Mouse (Mus musculus) hindbrain, embryonic 16.5 days (tissue): Measurements from ENCODE around the gene Radil. TPM values are rescaled to one million over a fixed set of nuclear protein-coding genes. Genes with fewer than 3 reads are reported as not detected.

Experiments used
- ATAC-seq: fragments of 200-750 bp; cut with Nextera tagmentation; 2 replicates; pipeline ENCODE4 v1.8.0; 2017; ENCODE audit warnings: moderate TSS enrichment, moderate library complexity
- H3K27ac ChIP-seq: fragments of 300-500 bp; sonication (generic); 2 replicates; pipeline ENCODE4 v1.5.1; 2014; ENCODE audit warnings: low read depth, mild to moderate bottlenecking, control low read depth, low read length, moderate library complexity
- H3K27me3 ChIP-seq: fragments of 300-500 bp; sonication (generic); replicated peaks from 2 replicates; pipeline ENCODE4 v1.6.1; 2014; ENCODE audit warnings: low read length; ENCODE audit not compliant: control insufficient read depth, insufficient read depth
- H3K36me3 ChIP-seq: fragments of 300-500 bp; sonication (generic); 2 replicates; pipeline ENCODE4 v1.6.1; 2014; ENCODE audit warnings: mild to moderate bottlenecking, low read length, moderate library complexity, mixed read lengths; ENCODE audit not compliant: control insufficient read depth, insufficient read depth
- H3K4me1 ChIP-seq: fragments of 300-500 bp; sonication (generic); 2 replicates; pipeline ENCODE4 v1.6.1; 2014; ENCODE audit warnings: low read depth, low read length; ENCODE audit not compliant: control insufficient read depth, insufficient read depth
- H3K4me2 ChIP-seq: fragments of 300-500 bp; sonication (generic); 2 replicates; pipeline ENCODE4 v1.6.1; 2014; ENCODE audit warnings: mild to moderate bottlenecking, low read length, control low read depth, moderate library complexity
- H3K4me3 ChIP-seq: fragments of 300-500 bp; sonication (generic); 2 replicates; pipeline ENCODE4 v1.5.1; 2014; ENCODE audit warnings: mild to moderate bottlenecking, low read length, control low read depth, moderate library complexity
- H3K9ac ChIP-seq: fragments of 300-500 bp; sonication (generic); 2 replicates; pipeline ENCODE4 v1.6.1; 2014; ENCODE audit warnings: low read depth, mild to moderate bottlenecking, control low read depth, low read length, moderate library complexity
- H3K9me3 ChIP-seq: fragments of 300-500 bp; sonication (generic); 2 replicates; pipeline ENCODE4 v1.6.1; 2014; ENCODE audit warnings: mild to moderate bottlenecking, low read length, moderate library complexity; ENCODE audit not compliant: control insufficient read depth
- WGBS: fragments of 180-500 bp; shearing (Covaris S2); extraction: QIAGEN DNeasy Blood & Tissue Kit; methylation state at CpG from one replicate; pipeline ENCODE4 v1.1.7; 2014; 5-methylcytosine and 5-hydroxymethylcytosine counted together
- polyA plus RNA-seq: library from polyadenylated mRNA; unstranded; fragments of >200 nt; fragmentation: Nextera tagmentation; extraction: Ambion mirVana; gene quantifications from 2 replicates; pipeline ENCODE4 v1.2.1, GENCODE M21; 2015

Gene Radil
- polyA plus RNA-seq, 1 experiment from 2014 or later: 24.3 TPM

GRCm38 (mm10) chr5:142461942-142462640 lies 88.8 kb downstream of the Radil start:
- ATAC-seq: no peak
- 97% methylated on average over 7 of the region's 7 CpGs for WGBS
- peaks cover 11% of the 10 kb centered on the region for H3K36me3 ChIP-seq

GRCm38 (mm10) chr5:142459834-142460233 lies 91.1 kb downstream of the Radil start:
- Histone ChIP-seq H3K4me1 (peaks cover 12% of the 10 kb centered on the region), H3K9ac (no peak overlapping the region), H3K27me3 (no peaks in the 10 kb centered on the region), H3K9me3 (no peaks in the 10 kb centered on the region), H3K27ac (no peak overlapping the region), H3K4me3 (no peak overlapping the region), H3K36me3 (peaks cover 24% of the 10 kb centered on the region), H3K4me2 (no peak overlapping the region)
- WGBS: 65% methylated on average over 5 of the region's 5 CpGs
- no peak for ATAC-seq

More at GRCm38 (mm10) chr5:142461942-142462640, 88.8 kb downstream of the Radil start:
- H3K4me2 ChIP-seq: no peak overlapping the region
- H3K9ac ChIP-seq: no peak overlapping the region
- peaks cover 14% of the 10 kb centered on the region for H3K4me1 ChIP-seq
- H3K9me3 ChIP-seq: no peaks in the 10 kb centered on the region
- no peak overlapping the region for H3K27ac ChIP-seq
- H3K27me3 ChIP-seq: no peaks in the 10 kb centered on the region
- H3K4me3 ChIP-seq: no peak overlapping the region

- no peak for ATAC-seq
- H3K4me1 ChIP-seq: peaks cover 6% of the 10 kb centered on the region
- H3K27ac ChIP-seq: 0 out of 2 replicates have a peak overlapping the region, but pooled peaks have one; percentile 44
- no peak overlapping the region for H3K4me2 ChIP-seq
- H3K4me3 ChIP-seq: no peak overlapping the region
- 90% methylated on average over 17 of the region's 17 CpGs for WGBS
- no peaks in the 10 kb centered on the region for H3K27me3 ChIP-seq
- H3K36me3 ChIP-seq: peaks cover 29% of the 10 kb centered on the region
- no peak overlapping the region for H3K9ac ChIP-seq
- H3K9me3 ChIP-seq: no peaks in the 10 kb centered on the region
Observed at GRCm38 (mm10) chr5:142458791-142459557, 91.9 kb downstream of the Radil start.

GRCm38 (mm10) chr5:142457345-142457744 lies 93.6 kb downstream of the Radil start:
- no peak overlapping the region for H3K27ac ChIP-seq
- no peaks in the 10 kb centered on the region for H3K9me3 ChIP-seq
- peaks cover 39% of the 10 kb centered on the region for H3K36me3 ChIP-seq
- H3K9ac ChIP-seq: no peak overlapping the region
- H3K4me3 ChIP-seq: no peak overlapping the region
- no peak for ATAC-seq
- H3K4me1 ChIP-seq: no peaks in the 10 kb centered on the region
- H3K27me3 ChIP-seq: no peaks in the 10 kb centered on the region
- 51% methylated on average over 10 of the region's 10 CpGs for WGBS
- no peak overlapping the region for H3K4me2 ChIP-seq

GRCm38 (mm10) chr5:142456318-142456717 lies 94.6 kb downstream of the Radil start:
- ATAC-seq: no peak
- Histone ChIP-seq H3K4me3 (no peak overlapping the region), H3K9ac (no peak overlapping the region), H3K27ac (no peak overlapping the region), H3K4me1 (no peaks in the 10 kb centered on the region), H3K4me2 (no peak overlapping the region), H3K27me3 (no peaks in the 10 kb centered on the region), H3K9me3 (no peaks in the 10 kb centered on the region), H3K36me3 (peaks cover 36% of the 10 kb centered on the region)
- WGBS: 53% methylated on average over 15 of the region's 15 CpGs

- H3K4me2 ChIP-seq: no peak overlapping the region
- H3K36me3 ChIP-seq: peaks cover 33% of the 10 kb centered on the region
- H3K9me3 ChIP-seq: no peaks in the 10 kb centered on the region
- H3K27me3 ChIP-seq: no peaks in the 10 kb centered on the region
- no peaks in the 10 kb centered on the region for H3K4me1 ChIP-seq
- H3K9ac ChIP-seq: no peak overlapping the region
- H3K27ac ChIP-seq: no peak overlapping the region
- WGBS: 92% methylated on average over 13 of the region's 13 CpGs
- no peak overlapping the region for H3K4me3 ChIP-seq
- no peak for ATAC-seq
Observed at GRCm38 (mm10) chr5:142453742-142454141, 97.2 kb downstream of the Radil start.

GRCm38 (mm10) chr5:142451759-142452158 lies 99.1 kb downstream of the Radil start:
- Histone ChIP-seq H3K4me2 (no peak overlapping the region), H3K27ac (no peak overlapping the region), H3K4me1 (peaks cover 5% of the 10 kb centered on the region), H3K9ac (no peak overlapping the region), H3K9me3 (no peaks in the 10 kb centered on the region), H3K4me3 (no peak overlapping the region), H3K27me3 (no peaks in the 10 kb centered on the region), H3K36me3 (peaks cover 26% of the 10 kb centered on the region)
- WGBS: 7% methylated on average over 1 of the region's 1 CpGs
- no peak for ATAC-seq

- no peak for ATAC-seq
- Histone ChIP-seq H3K9ac (no peak overlapping the region), H3K9me3 (no peaks in the 10 kb centered on the region), H3K4me2 (no peak overlapping the region), H3K27ac (no peak overlapping the region), H3K36me3 (peaks cover 22% of the 10 kb centered on the region), H3K4me3 (no peak overlapping the region), H3K27me3 (no peaks in the 10 kb centered on the region), H3K4me1 (peaks cover 5% of the 10 kb centered on the region)
- WGBS: 86% methylated on average over 9 of the region's 9 CpGs
Observed at GRCm38 (mm10) chr5:142450846-142451245, 100.1 kb downstream of the Radil start.

- 73% methylated on average over 12 of the region's 12 CpGs for WGBS
Observed at GRCm38 (mm10) chr5:142448623-142449022, 102.3 kb downstream of the Radil start.

More at GRCm38 (mm10) chr5:142448623-142449022, 102.3 kb downstream of the Radil start:
- H3K9me3 ChIP-seq: no peaks in the 10 kb centered on the region
- no peak overlapping the region for H3K4me2 ChIP-seq
- H3K4me3 ChIP-seq: no peak overlapping the region
- no peaks in the 10 kb centered on the region for H3K27me3 ChIP-seq
- no peak overlapping the region for H3K27ac ChIP-seq
- no peak for ATAC-seq
- H3K9ac ChIP-seq: no peak overlapping the region
- H3K36me3 ChIP-seq: peaks cover 7% of the 10 kb centered on the region
- H3K4me1 ChIP-seq: peaks cover 11% of the 10 kb centered on the region
